Mouse (Mus musculus) thymus, adult 2 months (tissue): ENCODE data around the gene Stxbp4. TPM values are rescaled to one million over a fixed set of nuclear protein-coding genes. Genes with fewer than 3 reads are reported as not detected.

Source experiments
- DNase-seq: peaks from one replicate; pipeline ENCODE4 v3.0.0; 2021
- H3K27ac ChIP-seq: fragments of 200-500 bp; 2 replicates; pipeline ENCODE4 v1.5.1; 2012; ENCODE audit warnings: low read length, control low read depth; ENCODE audit not compliant: control insufficient read depth, insufficient read depth
- H3K27me3 ChIP-seq: fragments of 200-500 bp; 2 replicates; pipeline ENCODE4 v1.6.1; 2012; ENCODE audit warnings: mild to moderate bottlenecking, low read length, moderate library complexity, mixed read lengths; ENCODE audit not compliant: control insufficient read depth, insufficient read depth
- H3K36me3 ChIP-seq: fragments of 200-500 bp; 2 replicates; pipeline ENCODE4 v1.6.1; 2012; ENCODE audit warnings: mild to moderate bottlenecking, low read length, moderate library complexity; ENCODE audit not compliant: control insufficient read depth, insufficient read depth
- H3K4me1 ChIP-seq: fragments of 200-500 bp; replicated peaks from 2 replicates; pipeline ENCODE4 v1.6.1; 2012; ENCODE audit warnings: low read length; ENCODE audit not compliant: control insufficient read depth, insufficient read depth
- H3K4me3 ChIP-seq: fragments of 200-500 bp; 2 replicates; pipeline ENCODE4 v1.5.1; 2012; ENCODE audit warnings: mild to moderate bottlenecking, low read length, control low read depth, moderate library complexity; ENCODE audit not compliant: control insufficient read depth, insufficient read depth
- CTCF ChIP-seq: fragments of 200-500 bp; IDR thresholded peaks from 2 replicates; pipeline ENCODE4 v1.5.1; 2012; ENCODE audit warnings: mild to moderate bottlenecking, control low read depth, low read length, moderate library complexity, borderline replicate concordance; ENCODE audit not compliant: control insufficient read depth, poor library complexity, insufficient read depth; ENCODE audit errors: extremely low read depth
- POLR2A ChIP-seq: fragments of 200-500 bp; IDR thresholded peaks from 2 replicates; pipeline ENCODE4 v1.6.1; 2012; ENCODE audit warnings: mild to moderate bottlenecking, low read length, control low read depth, moderate library complexity; ENCODE audit not compliant: control insufficient read depth, poor library complexity, insufficient read depth; ENCODE audit errors: extremely low read depth
- WGBS: fragments of 180-500 bp; shearing (Covaris S2); methylation state at CpG from one replicate; pipeline ENCODE4 v1.1.7; 2018; 5-methylcytosine and 5-hydroxymethylcytosine counted together
- polyA plus RNA-seq: library from polyadenylated mRNA; depleted of rRNA; stranded (reverse); fragments of >200 nt; gene quantifications from 2 replicates; pipeline ENCODE4 v1.2.3, GENCODE M21; 2012

The Stxbp4 gene
- polyA plus RNA-seq, 1 experiment: 4.1 TPM

DNA sequence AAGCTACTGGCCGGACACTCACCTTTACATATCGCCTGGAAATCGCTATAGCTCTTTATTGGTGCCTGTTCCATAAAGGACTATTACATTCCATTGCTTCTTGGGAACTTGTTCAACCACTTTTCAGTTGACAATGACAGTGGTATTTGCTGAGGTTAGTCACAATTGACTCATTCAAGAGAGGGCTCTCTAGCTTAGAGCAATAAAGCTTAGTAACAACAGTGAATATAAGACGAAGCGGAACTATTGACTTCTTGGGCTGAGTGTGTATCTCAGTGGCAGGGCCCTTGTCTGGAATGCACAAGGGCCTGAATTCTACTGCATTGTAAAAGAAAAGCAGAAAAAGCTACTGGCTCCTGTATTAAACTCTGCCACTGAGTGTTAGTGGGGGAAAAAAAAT, 40.7 kb upstream of the Stxbp4 start:
- Histone ChIP-seq H3K27me3 (no peaks in the 10 kb centered on the region), H3K36me3 (no peaks in the 10 kb centered on the region), H3K4me1 (no peaks in the 10 kb centered on the region), H3K4me3 (no peak overlapping the region), H3K27ac (no peak overlapping the region)
- 95% methylated on average over 5 of the region's 5 CpGs for WGBS
- no peak for DNase-seq
- TF ChIP-seq POLR2A (no peak), CTCF (no peak)

DNA sequence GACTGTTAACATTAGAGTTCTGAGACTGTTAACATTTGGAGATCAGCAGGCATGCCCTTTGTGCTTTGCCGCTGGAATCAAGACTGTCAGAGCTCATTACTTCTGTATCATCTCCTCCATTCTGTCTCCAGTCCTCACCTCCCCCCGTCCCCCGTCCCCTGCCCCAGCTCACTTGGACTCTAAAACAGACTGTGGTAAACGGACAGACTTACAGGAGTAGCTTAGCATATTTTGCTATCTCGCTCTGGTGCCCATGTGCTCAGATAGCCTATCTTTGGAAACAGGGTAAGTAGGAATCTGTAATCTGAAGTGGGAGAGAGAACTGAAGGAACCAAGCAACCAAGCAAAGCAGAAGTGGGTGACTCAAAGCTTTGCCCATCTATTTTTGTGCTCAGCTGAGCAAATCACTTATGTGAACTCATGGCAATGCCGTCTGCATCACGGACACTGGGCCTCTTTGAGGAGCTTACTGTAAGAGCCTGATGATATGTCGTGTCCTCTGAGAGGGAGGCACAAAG, 39.9 kb upstream of the Stxbp4 start:
- Histone ChIP-seq H3K27ac (no peak overlapping the region), H3K4me1 (no peaks in the 10 kb centered on the region)

DNA sequence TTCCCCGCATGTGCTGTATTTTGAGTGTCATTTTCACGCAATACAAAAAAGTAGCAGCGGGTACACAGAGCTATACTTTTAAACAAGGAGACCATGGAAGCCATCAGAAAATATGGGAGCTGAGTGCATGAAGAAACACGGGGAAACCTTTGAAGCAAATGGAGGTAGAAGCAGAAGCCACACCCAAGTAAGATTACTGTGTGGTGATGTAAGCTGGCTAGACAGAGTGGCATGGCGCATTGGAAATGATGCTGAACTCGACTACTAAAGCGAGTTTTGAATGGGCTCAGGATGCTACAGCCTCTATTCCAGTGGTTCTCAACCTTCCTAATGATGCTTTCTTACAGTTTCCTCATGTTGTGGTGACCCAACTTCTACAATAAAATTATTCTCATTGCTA, 39.1 kb upstream of the Stxbp4 start:
- Histone ChIP-seq H3K27me3 (no peaks in the 10 kb centered on the region), H3K27ac (no peak overlapping the region), H3K4me1 (no peaks in the 10 kb centered on the region), H3K4me3 (no peak overlapping the region), H3K36me3 (no peaks in the 10 kb centered on the region)
- TF ChIP-seq POLR2A (no peak), CTCF (no peak)
- 93% methylated on average over 7 of the region's 7 CpGs for WGBS
- no peak for DNase-seq

More for the DNA sequence above, 39.9 kb upstream of the Stxbp4 start:
- DNase-seq: no peak
- Histone ChIP-seq H3K27me3 (no peaks in the 10 kb centered on the region), H3K4me3 (no peak overlapping the region), H3K36me3 (no peaks in the 10 kb centered on the region)
- 96% methylated on average over 8 of the region's 8 CpGs for WGBS
- TF ChIP-seq CTCF (no peak), POLR2A (no peak)

DNA sequence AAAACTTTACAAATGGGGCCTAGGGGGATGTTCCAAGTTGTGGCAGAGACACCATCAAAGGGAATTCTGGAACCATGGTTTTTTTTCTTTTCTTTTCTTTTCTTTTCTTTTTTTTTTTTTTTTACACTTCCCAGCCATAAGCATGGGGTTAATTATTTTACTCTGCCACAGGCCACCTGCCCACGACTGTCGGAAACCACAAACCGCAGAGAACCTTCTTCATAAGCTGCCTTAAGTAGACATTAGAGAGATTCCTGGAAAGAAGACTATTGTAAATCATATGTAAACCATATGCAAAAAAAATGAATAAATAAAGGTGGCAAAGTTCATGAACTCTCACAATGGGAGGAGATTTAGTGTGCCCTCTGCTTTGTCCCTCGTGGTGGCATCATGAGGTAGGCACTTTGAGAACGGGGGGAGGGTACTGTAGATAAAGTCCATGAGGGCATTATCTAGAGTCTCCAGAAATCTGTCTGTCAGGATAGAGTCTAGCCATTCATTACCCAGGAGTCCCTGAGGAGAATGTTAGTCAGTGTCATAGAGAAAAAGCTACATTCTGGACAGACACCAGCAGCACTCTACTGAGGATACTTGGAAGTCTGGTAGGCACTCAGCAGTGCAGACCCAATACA, 37.7 kb upstream of the Stxbp4 start:
- no peak overlapping the region for H3K27ac ChIP-seq
- DNase-seq: no peak
- H3K4me1 ChIP-seq: no peaks in the 10 kb centered on the region
- TF ChIP-seq POLR2A: no peak
- no peak for TF ChIP-seq CTCF
- H3K4me3 ChIP-seq: no peak overlapping the region
- H3K27me3 ChIP-seq: no peaks in the 10 kb centered on the region
- H3K36me3 ChIP-seq: no peaks in the 10 kb centered on the region
- WGBS: 10% methylated on average over 5 of the region's 5 CpGs

DNA sequence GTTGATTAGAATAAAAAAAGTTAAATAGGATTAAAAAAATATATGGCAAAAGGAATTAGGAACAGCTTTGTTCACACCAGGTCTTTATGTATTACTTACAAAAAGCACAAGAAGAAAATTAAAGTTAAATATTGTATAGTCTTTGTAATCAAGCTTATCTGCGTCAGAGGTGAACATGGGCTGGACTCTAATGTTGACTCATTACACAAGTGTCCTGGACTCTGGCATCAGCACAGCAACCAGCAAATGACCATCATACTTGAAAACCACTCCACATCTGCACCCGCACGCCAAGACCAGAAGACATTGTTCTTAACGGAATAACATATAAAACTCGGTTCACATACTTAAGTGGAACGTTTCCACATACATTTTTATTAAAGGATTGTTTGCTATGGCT, 29.4 kb upstream of the Stxbp4 start:
- no peaks in the 10 kb centered on the region for H3K36me3 ChIP-seq
- 97% methylated on average over 6 of the region's 6 CpGs for WGBS
- TF ChIP-seq CTCF (no peak), POLR2A (no peak)
- H3K4me3 ChIP-seq: no peak overlapping the region
- no peaks in the 10 kb centered on the region for H3K27me3 ChIP-seq
- H3K4me1 ChIP-seq: no peaks in the 10 kb centered on the region
- no peak overlapping the region for H3K27ac ChIP-seq
- DNase-seq: no peak

DNA sequence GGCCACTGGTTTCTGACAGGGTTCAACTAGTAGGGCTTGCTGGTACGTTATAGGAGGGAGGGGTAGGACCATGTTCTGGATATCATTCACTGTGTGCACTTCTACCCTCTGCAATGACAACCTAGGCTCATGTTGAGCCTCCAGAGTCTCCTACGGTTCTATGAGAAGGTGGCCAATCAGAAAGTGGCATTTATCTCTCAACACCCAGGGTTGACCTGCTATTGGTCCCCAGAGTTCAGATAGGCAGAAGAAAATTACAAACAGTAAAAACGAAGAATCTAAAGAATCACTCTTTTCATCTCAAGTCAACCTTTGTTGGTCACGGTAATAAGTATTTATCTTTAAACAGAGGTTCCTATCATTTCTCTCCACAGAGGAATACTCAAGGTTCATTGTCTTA, 29.0 kb upstream of the Stxbp4 start:
- no peak for TF ChIP-seq POLR2A
- TF ChIP-seq CTCF: no peak
- no peaks in the 10 kb centered on the region for H3K27me3 ChIP-seq
- WGBS: 95% methylated on average over 4 of the region's 4 CpGs
- no peaks in the 10 kb centered on the region for H3K36me3 ChIP-seq
- no peak overlapping the region for H3K4me3 ChIP-seq
- no peak overlapping the region for H3K27ac ChIP-seq
- H3K4me1 ChIP-seq: no peaks in the 10 kb centered on the region
- DNase-seq: no peak
